Mouse (Mus musculus): ENCODE data around the gene Ppil6.

- no peak for TF ChIP-seq CTCF (IDR thresholded peaks at IDR 0.05; ENCODE audit: extremely low read depth, insufficient read depth, insufficient read length, insufficient replicate concordance)
- TF ChIP-seq POLR2A (IDR thresholded peaks at IDR 0.05; ENCODE audit: low read depth, low read length): no peak
Observed at GRCm38 (mm10) chr10:41485778-41486177, 4.5 kb upstream of the Ppil6 start.
